Mouse (Mus musculus): Measurements from ENCODE around the gene C5ar1. TPM values are rescaled to one million over a fixed set of nuclear protein-coding genes. Genes with fewer than 3 reads are reported as not detected.
"Not testable (repeated sequence)": the region's sequence is repeated elsewhere in the genome, so short reads cannot be mapped to it uniquely, and the experiment has no call there.

The C5ar1 gene
- 0.86 and 1.4 TPM in 2 replicates for polyA plus RNA-seq (2016; fragmentation: Nextera tagmentation; extraction: Ambion mirVana)

- no peaks in the 10 kb centered on the region for H3K36me3 ChIP-seq
- no peaks in the 10 kb centered on the region for H3K27me3 ChIP-seq (ENCODE audit: low read depth, poor library complexity, severe bottlenecking)
- WGBS = 86% methylated on average over 5 of the region's 5 CpGs
- H3K4me3 ChIP-seq = no peak within 1 kb of the TSS
- peaks cover 5% of the 10 kb centered on the region; the same call in 1 of the 2 replicates for H3K9me3 ChIP-seq (replicated peaks)
- no peak within 1 kb of the TSS for H3K27ac ChIP-seq (replicated peaks)
- no peak for DNase-seq (ENCODE audit: low spot score)
- H3K4me1 ChIP-seq = no peaks in the 10 kb centered on the region
Measured at GRCm38 (mm10) chr7:16259110-16259590, at the start of gene C5ar1. Gene C5ar1 (minus strand): TSS chr7:16259540.

GRCm38 (mm10) chr7:16308555-16309317 is 49.4 kb upstream of the C5ar1 start:
- peaks cover 54% of the 10 kb centered on the region for H3K4me1 ChIP-seq
- 50% methylated on average over 16 of the region's 16 CpGs for WGBS
- peak overlapping the region; percentile 79 for H3K27ac ChIP-seq (replicated peaks)
- peak overlapping the region; percentile 95 for H3K4me3 ChIP-seq
- H3K9me3 ChIP-seq (replicated peaks) = peaks cover 5% of the 10 kb centered on the region; the same call in 1 of the 2 replicates
- DNase-seq (ENCODE audit: low spot score) = no peak
- no peaks in the 10 kb centered on the region for H3K36me3 ChIP-seq
- H3K27me3 ChIP-seq (ENCODE audit: low read depth, poor library complexity, severe bottlenecking) = peaks cover 12% of the 10 kb centered on the region; the same call in 1 of the 2 replicates

GRCm38 (mm10) chr7:16308093-16308492 is 48.8 kb upstream of the C5ar1 start, which contains the start of gene Bbc3:
Gene Bbc3 (plus strand): TSS chr7:16308393.
- DNase-seq (ENCODE audit: low spot score) = not testable (repeated sequence)
- peak within 1 kb of the TSS; percentile 79 for H3K27ac ChIP-seq (replicated peaks)
- peaks cover 48% of the 10 kb centered on the region for H3K4me1 ChIP-seq

GRCm38 (mm10) chr7:16307141-16307540 is 47.8 kb upstream of the C5ar1 start:
- DNase-seq (ENCODE audit: low spot score); H3K9me3 ChIP-seq (replicated peaks); H3K27ac ChIP-seq (replicated peaks); H3K4me3 ChIP-seq; H3K36me3 ChIP-seq: not testable (repeated sequence)
- 82% methylated on average over 6 of the region's 6 CpGs for WGBS
- Histone ChIP-seq H3K27me3 (ENCODE audit: low read depth, poor library complexity, severe bottlenecking) (peaks cover 12% of the 10 kb centered on the region; the same call in 1 of the 2 replicates), H3K4me1 (peaks cover 38% of the 10 kb centered on the region)

More at GRCm38 (mm10) chr7:16308093-16308492, 48.8 kb upstream of the C5ar1 start, which contains the start of gene Bbc3:
- peaks cover 12% of the 10 kb centered on the region; the same call in 1 of the 2 replicates for H3K27me3 ChIP-seq (ENCODE audit: low read depth, poor library complexity, severe bottlenecking)
- 67% methylated on average over 1 of the region's 1 CpGs for WGBS
- H3K36me3 ChIP-seq; H3K9me3 ChIP-seq (replicated peaks): not testable (repeated sequence)
- peak within 1 kb of the TSS; percentile 95 for H3K4me3 ChIP-seq

GRCm38 (mm10) chr7:16299419-16300035 is 40.2 kb upstream of the C5ar1 start:
- H3K27me3 ChIP-seq (ENCODE audit: low read depth, poor library complexity, severe bottlenecking) = peaks cover 18% of the 10 kb centered on the region
- H3K4me1 ChIP-seq = peaks cover 48% of the 10 kb centered on the region
- H3K4me3 ChIP-seq = peak overlapping the region; percentile 63
- peak; percentile 94 for DNase-seq (ENCODE audit: low spot score)
- peak overlapping the region; percentile 83 for H3K27ac ChIP-seq (replicated peaks)
- H3K9me3 ChIP-seq (replicated peaks) = no peaks in the 10 kb centered on the region
- no peaks in the 10 kb centered on the region for H3K36me3 ChIP-seq
- under 1% methylated on average over 52 of the region's 52 CpGs for WGBS

- peaks cover 18% of the 10 kb centered on the region for H3K27me3 ChIP-seq (ENCODE audit: low read depth, poor library complexity, severe bottlenecking)
- DNase-seq (ENCODE audit: low spot score) = no peak
- 75% methylated on average over 5 of the region's 5 CpGs for WGBS
- no peaks in the 10 kb centered on the region for H3K36me3 ChIP-seq
- no peaks in the 10 kb centered on the region for H3K9me3 ChIP-seq (replicated peaks)
- H3K4me3 ChIP-seq = peak overlapping the region; percentile 63
- peaks cover 48% of the 10 kb centered on the region for H3K4me1 ChIP-seq
- peak overlapping the region; percentile 83; the same call in 1 of the 2 replicates for H3K27ac ChIP-seq (replicated peaks)
Measured at GRCm38 (mm10) chr7:16298927-16299326, 39.6 kb upstream of the C5ar1 start.

- Histone ChIP-seq H3K36me3 (no peaks in the 10 kb centered on the region), H3K27me3 (ENCODE audit: low read depth, poor library complexity, severe bottlenecking) (peaks cover 18% of the 10 kb centered on the region), H3K4me1 (peaks cover 48% of the 10 kb centered on the region), H3K9me3 (replicated peaks) (no peaks in the 10 kb centered on the region), H3K27ac (replicated peaks) (no peak overlapping the region; the same call in 1 of the 2 replicates), H3K4me3 (no peak overlapping the region)
- no peak for DNase-seq (ENCODE audit: low spot score)
- WGBS = 77% methylated on average over 2 of the region's 2 CpGs
Measured at GRCm38 (mm10) chr7:16297616-16298015, 38.3 kb upstream of the C5ar1 start.

- DNase-seq (ENCODE audit: low spot score) = peak; percentile 82
- WGBS = 1% methylated on average over 22 of the region's 22 CpGs
- Histone ChIP-seq H3K27me3 (ENCODE audit: low read depth, poor library complexity, severe bottlenecking) (peaks cover 18% of the 10 kb centered on the region), H3K4me1 (peaks cover 48% of the 10 kb centered on the region), H3K9me3 (replicated peaks) (no peaks in the 10 kb centered on the region), H3K36me3 (no peaks in the 10 kb centered on the region), H3K27ac (replicated peaks) (peak overlapping the region; percentile 73), H3K4me3 (peak overlapping the region; percentile 58)
Measured at GRCm38 (mm10) chr7:16296766-16297390, 37.5 kb upstream of the C5ar1 start.

GRCm38 (mm10) chr7:16296146-16296545 is 36.8 kb upstream of the C5ar1 start:
- H3K27ac ChIP-seq (replicated peaks) = no peak overlapping the region
- peak overlapping the region; percentile 64 for H3K4me3 ChIP-seq
- 45% methylated on average over 2 of the region's 2 CpGs for WGBS
- DNase-seq (ENCODE audit: low spot score) = no peak
- no peaks in the 10 kb centered on the region for H3K36me3 ChIP-seq
- H3K9me3 ChIP-seq (replicated peaks) = no peaks in the 10 kb centered on the region
- peaks cover 48% of the 10 kb centered on the region for H3K4me1 ChIP-seq
- peaks cover 18% of the 10 kb centered on the region for H3K27me3 ChIP-seq (ENCODE audit: low read depth, poor library complexity, severe bottlenecking)

GRCm38 (mm10) chr7:16295321-16295900 is 36.1 kb upstream of the C5ar1 start:
- H3K27me3 ChIP-seq (ENCODE audit: low read depth, poor library complexity, severe bottlenecking) = peaks cover 18% of the 10 kb centered on the region
- 3% methylated on average over 41 of the region's 41 CpGs for WGBS
- H3K27ac ChIP-seq (replicated peaks) = peak overlapping the region; percentile 88
- DNase-seq (ENCODE audit: low spot score) = peak; percentile 81
- H3K9me3 ChIP-seq (replicated peaks) = no peaks in the 10 kb centered on the region
- H3K4me1 ChIP-seq = peaks cover 46% of the 10 kb centered on the region
- H3K36me3 ChIP-seq = no peaks in the 10 kb centered on the region
- H3K4me3 ChIP-seq = peak overlapping the region; percentile 64

- Histone ChIP-seq H3K36me3 (no peaks in the 10 kb centered on the region), H3K9me3 (replicated peaks) (no peaks in the 10 kb centered on the region), H3K27ac (replicated peaks) (peak overlapping the region; percentile 88), H3K4me1 (peaks cover 41% of the 10 kb centered on the region), H3K27me3 (ENCODE audit: low read depth, poor library complexity, severe bottlenecking) (peaks cover 18% of the 10 kb centered on the region), H3K4me3 (peak overlapping the region; percentile 64)
- DNase-seq (ENCODE audit: low spot score) = peak; percentile 95
- WGBS = under 1% methylated on average over 23 of the region's 23 CpGs
Measured at GRCm38 (mm10) chr7:16294837-16295236, 35.5 kb upstream of the C5ar1 start.

- DNase-seq (ENCODE audit: low spot score) = no peak
- no peak overlapping the region for H3K27ac ChIP-seq (replicated peaks)
- peaks cover 36% of the 10 kb centered on the region for H3K4me1 ChIP-seq
- 33% methylated on average over 4 of the region's 4 CpGs for WGBS
- H3K9me3 ChIP-seq (replicated peaks) = no peaks in the 10 kb centered on the region
- peak overlapping the region; percentile 64; the same call in 1 of the 2 replicates for H3K4me3 ChIP-seq
- H3K27me3 ChIP-seq (ENCODE audit: low read depth, poor library complexity, severe bottlenecking) = peaks cover 18% of the 10 kb centered on the region
- no peaks in the 10 kb centered on the region for H3K36me3 ChIP-seq
Measured at GRCm38 (mm10) chr7:16294346-16294745, 35.0 kb upstream of the C5ar1 start.

Data from midbrain, embryonic 10.5 days (tissue).